Mouse (Mus musculus): ENCODE measurements around the gene Pitx2. TPM values are rescaled to one million over a fixed set of nuclear protein-coding genes. Genes with fewer than 3 reads are reported as not detected.
A peak's percentile ranks its signal among the peaks of the same experiment; 100 is the strongest.

The Pitx2 gene
- total RNA-seq, 2 experiments from 2014 or later, result 0.45 TPM; not detected in 1

- no peak for DNase-seq (ENCODE audit: low spot score in 2 of 2)
Measured at GRCm38 (mm10) chr3:129216491-129216890, 16.8 kb downstream of the Pitx2 start.

GRCm38 (mm10) chr3:129216911-129217561, 17.4 kb downstream of the Pitx2 start:
- no peak for DNase-seq (ENCODE audit: low spot score in 2 of 2)

GRCm38 (mm10) chr3:129217862-129218370, 18.2 kb downstream of the Pitx2 start:
- DNase-seq (ENCODE audit: low spot score in 2 of 2), result no peak

GRCm38 (mm10) chr3:129218371-129218921, 18.8 kb downstream of the Pitx2 start:
- DNase-seq (ENCODE audit: low spot score in 2 of 2), result no peak

GRCm38 (mm10) chr3:129220086-129220670, 20.5 kb downstream of the Pitx2 start:
- no peak for DNase-seq (ENCODE audit: low spot score in 2 of 2)

GRCm38 (mm10) chr3:129220681-129221379, 21.2 kb downstream of the Pitx2 start:
- DNase-seq (ENCODE audit: low spot score in 2 of 2), result no peak

- no peak for DNase-seq (ENCODE audit: low spot score in 2 of 2)
Measured at GRCm38 (mm10) chr3:129221380-129222260, 21.9 kb downstream of the Pitx2 start.

- DNase-seq (ENCODE audit: low spot score in 2 of 2), result no peak
Measured at GRCm38 (mm10) chr3:129222448-129223290, 23.0 kb downstream of the Pitx2 start.

- DNase-seq (ENCODE audit: low spot score in 2 of 2), result no peak
Measured at GRCm38 (mm10) chr3:129223401-129223800, 23.7 kb downstream of the Pitx2 start.

- no peak for DNase-seq (ENCODE audit: low spot score in 2 of 2)
Measured at GRCm38 (mm10) chr3:129223964-129224805, 24.5 kb downstream of the Pitx2 start.

GRCm38 (mm10) chr3:129224806-129225576, 25.3 kb downstream of the Pitx2 start:
- DNase-seq (ENCODE audit: low spot score in 2 of 2), result no peak

GRCm38 (mm10) chr3:129225577-129226289, 26.1 kb downstream of the Pitx2 start:
- no peak for DNase-seq (ENCODE audit: low spot score in 2 of 2)

- DNase-seq (ENCODE audit: low spot score in 2 of 2), result no peak
Measured at GRCm38 (mm10) chr3:129226681-129227080, 27.0 kb downstream of the Pitx2 start.

GRCm38 (mm10) chr3:129227331-129227730, 27.7 kb downstream of the Pitx2 start:
- no peak for DNase-seq (ENCODE audit: low spot score in 2 of 2)

- no peak for DNase-seq (ENCODE audit: low spot score in 2 of 2)
Measured at GRCm38 (mm10) chr3:129238010-129238409, 38.3 kb downstream of the Pitx2 start.

GRCm38 (mm10) chr3:129238664-129239258, 39.1 kb downstream of the Pitx2 start:
- peak in 1 of 2 experiments; percentile 52 for DNase-seq (ENCODE audit: low spot score in 2 of 2)

GRCm38 (mm10) chr3:129250997-129251396, 51.3 kb downstream of the Pitx2 start:
- DNase-seq (ENCODE audit: low spot score in 2 of 2), result no peak

All from layer of hippocampus, postnatal 14 days (tissue).